Mouse (Mus musculus) spleen, adult 12 weeks (tissue): ENCODE measurements around the gene Cldn34c1.
"Not testable (repeated sequence)": the region's sequence is repeated elsewhere in the genome, so short reads cannot be mapped to it uniquely, and the experiment has no call there.

Experiments used
- DNase-seq: peaks from one replicate; pipeline ENCODE4 v3.0.0; 2022; ENCODE audit warnings: low spot score

Cldn34c1 gene

DNA sequence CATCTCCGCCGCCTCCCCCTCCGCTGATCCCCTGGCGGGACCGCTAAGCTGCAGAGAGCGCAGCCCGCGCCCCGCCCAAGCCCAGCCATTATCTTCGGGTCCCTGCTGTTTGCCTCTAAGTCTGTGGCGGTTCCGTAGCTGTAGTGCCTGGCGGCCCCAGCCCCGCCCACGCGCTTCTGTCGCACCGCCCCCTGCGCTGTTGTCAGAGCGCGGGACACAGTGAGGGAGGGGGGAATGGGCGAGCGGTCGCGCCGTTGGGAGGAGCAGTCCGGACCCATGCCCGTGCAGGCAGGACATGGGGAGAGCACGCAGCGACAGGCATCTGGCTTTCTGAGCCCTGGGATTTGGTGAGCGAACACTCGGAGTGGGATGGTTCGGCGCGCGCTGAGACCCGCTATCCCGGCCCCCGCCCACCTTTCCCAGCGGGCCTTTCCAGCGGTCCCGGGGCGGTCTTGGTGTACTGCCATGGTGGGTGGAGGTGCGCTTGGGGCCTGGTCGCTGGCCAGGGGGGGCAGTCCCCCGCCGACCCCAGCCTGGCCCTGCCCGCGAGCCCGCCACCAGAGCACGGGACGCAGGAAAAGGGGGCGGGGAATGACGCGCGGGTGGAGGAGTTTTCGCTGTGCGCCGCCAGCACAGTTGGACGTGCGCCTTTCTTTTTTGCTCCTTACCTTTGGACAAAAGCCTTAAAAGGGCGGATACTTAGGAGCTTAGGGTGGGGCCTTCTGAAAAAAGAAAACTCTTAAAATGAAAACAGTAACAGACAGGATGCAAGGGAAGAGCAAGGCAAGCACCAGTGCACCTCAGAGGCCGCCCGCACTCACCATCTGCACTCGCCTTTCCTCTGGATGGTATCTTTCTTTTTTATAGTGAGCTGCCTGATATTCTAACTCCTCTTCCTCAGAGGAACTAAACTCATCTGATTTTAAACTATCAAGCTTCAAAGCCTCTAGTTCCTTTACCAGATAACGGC is at the start of gene Cldn34c1:
TSS of gene Cldn34c1 (plus strand) at position 205 of the 970 bp plus-strand sequence.
- peak; percentile 2 for DNase-seq

DNA sequence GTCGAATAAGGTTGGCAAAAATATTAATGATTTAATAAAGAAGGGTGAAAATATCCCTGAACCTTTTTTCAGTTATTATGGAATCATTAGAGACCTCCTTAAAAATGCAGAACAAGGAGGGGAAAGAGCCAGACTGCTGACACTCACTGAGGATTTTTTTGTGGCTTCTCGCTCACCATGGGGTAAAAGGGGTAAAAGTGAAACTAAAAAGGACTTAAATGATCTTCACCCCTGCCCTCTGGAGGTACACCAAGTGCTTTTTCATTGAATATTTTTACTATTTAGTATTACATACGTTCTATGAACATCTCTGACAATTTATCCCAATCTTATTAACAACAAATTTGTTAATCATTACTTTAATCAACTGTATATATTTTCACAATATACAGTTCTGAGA is 15.9 kb upstream of the Cldn34c1 start:
- no peak for DNase-seq

DNA sequence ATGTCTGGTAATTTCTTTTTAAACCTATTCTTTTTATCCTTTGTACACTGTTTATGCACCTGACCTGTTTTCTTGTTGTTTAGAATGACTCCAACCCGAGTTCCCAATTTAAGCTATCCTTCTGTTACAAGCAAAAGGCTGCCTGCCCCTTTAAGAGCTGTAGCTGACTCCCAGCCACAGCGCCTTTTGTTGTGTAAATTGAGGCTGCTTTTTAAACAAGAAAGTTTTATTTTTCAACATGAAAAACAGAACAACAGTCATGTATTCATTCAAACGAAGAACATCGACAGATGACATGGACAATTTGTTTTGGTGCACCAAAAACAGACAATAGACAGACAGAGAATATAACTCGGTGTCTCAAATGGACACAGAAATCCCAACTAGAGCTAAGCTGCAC is 489 bp upstream of the Cldn34c1 start:
- not testable (repeated sequence) for DNase-seq

DNA sequence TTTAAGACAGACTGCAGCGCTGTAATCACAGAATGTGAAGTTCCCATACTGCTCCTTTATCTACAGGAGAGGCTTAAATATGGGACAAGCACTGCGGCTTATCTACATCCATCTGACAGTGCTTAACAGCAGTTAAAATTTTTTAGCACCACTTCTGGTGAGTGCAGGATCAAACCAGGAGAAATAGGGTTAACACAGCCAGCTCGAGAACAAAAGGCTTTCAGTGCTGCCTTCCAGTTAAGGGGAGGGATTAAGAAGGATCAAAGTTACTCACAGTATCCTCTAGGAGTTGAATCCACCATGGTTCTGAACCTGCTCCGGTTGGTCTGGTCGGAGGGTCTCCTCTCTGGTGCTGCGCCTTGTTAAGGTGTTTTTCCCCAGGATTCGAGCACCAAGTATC is 1.4 kb downstream of the Cldn34c1 start:
- not testable (repeated sequence) for DNase-seq

DNA sequence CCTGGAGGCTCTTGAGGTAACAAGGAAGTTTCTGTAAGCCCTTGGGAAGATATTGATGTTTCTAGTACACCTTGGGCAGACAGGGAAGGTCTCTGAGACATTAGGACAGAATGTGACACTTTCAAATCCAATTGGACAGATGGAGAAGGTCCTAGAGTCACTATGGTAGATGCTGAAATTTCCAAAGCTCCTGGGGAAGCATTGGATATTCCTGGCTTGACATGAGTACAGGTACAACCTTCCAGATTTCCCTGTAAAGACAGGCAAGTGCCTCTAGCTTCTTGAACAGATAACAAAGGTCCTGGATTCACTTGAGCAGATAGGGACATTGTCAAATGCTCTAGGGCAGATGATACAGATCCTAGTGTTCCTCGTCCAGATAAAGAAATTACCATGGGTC is 119.1 kb downstream of the Cldn34c1 start, which contains the start of gene Srsx:
TSS of gene Srsx (minus strand) at position 101 of the 400 bp plus-strand sequence.
- not testable (repeated sequence) for DNase-seq
